Mouse (Mus musculus) MN1 (cell line): Measurements from ENCODE around the gene Fam83c.

Experiments used
- DNase-seq: peaks from one replicate; pipeline ENCODE4 v3.0.0-alpha.2; 2016; ENCODE audit warnings: low spot score

Fam83c gene

GRCm38 (mm10) chr2:155826630-155827424, 7.8 kb downstream of the Fam83c start, which contains the start of gene Eif6:
TSS of gene Eif6 (minus strand) at chr2:155826925.
- DNase-seq: peak; percentile 95

GRCm38 (mm10) chr2:155825904-155826629, 8.6 kb downstream of the Fam83c start:
- DNase-seq: peak; percentile 46

- no peak for DNase-seq
Observed at GRCm38 (mm10) chr2:155823722-155824121, 10.9 kb downstream of the Fam83c start.

GRCm38 (mm10) chr2:155820779-155821178, 13.9 kb downstream of the Fam83c start:
- DNase-seq: no peak

- DNase-seq: peak; percentile 73
Observed at GRCm38 (mm10) chr2:155819449-155820251, 15.0 kb downstream of the Fam83c start.

GRCm38 (mm10) chr2:155819392-155819448, 15.4 kb downstream of the Fam83c start, which contains the start of gene BC029722:
TSS of gene BC029722 (minus strand) at chr2:155819426.
- DNase-seq: no peak

- peak; percentile 96 for DNase-seq
Observed at GRCm38 (mm10) chr2:155818596-155819391, 15.9 kb downstream of the Fam83c start.

- DNase-seq: peak; percentile 28
Observed at GRCm38 (mm10) chr2:155817301-155818245, 17.1 kb downstream of the Fam83c start.

- DNase-seq: peak; percentile 44
Observed at GRCm38 (mm10) chr2:155816179-155816578, 18.5 kb downstream of the Fam83c start.

- DNase-seq: no peak
Observed at GRCm38 (mm10) chr2:155814829-155815228, 19.8 kb downstream of the Fam83c start.

GRCm38 (mm10) chr2:155812637-155813036, 22.0 kb downstream of the Fam83c start:
- no peak for DNase-seq

GRCm38 (mm10) chr2:155811821-155812396, 22.7 kb downstream of the Fam83c start:
- DNase-seq: peak; percentile 78

- DNase-seq: no peak
Observed at GRCm38 (mm10) chr2:155809620-155810019, 25.0 kb downstream of the Fam83c start.

GRCm38 (mm10) chr2:155807408-155807807, 27.2 kb downstream of the Fam83c start:
- no peak for DNase-seq

GRCm38 (mm10) chr2:155806548-155806947, 28.1 kb downstream of the Fam83c start:
- DNase-seq: peak; percentile 59

- no peak for DNase-seq
Observed at GRCm38 (mm10) chr2:155805925-155806255, 28.8 kb downstream of the Fam83c start.

- peak; percentile 93 for DNase-seq
Observed at GRCm38 (mm10) chr2:155805231-155805924, 29.3 kb downstream of the Fam83c start.

- DNase-seq: no peak
Observed at GRCm38 (mm10) chr2:155804053-155804452, 30.6 kb downstream of the Fam83c start.

- DNase-seq: no peak
Observed at GRCm38 (mm10) chr2:155802761-155803160, 31.9 kb downstream of the Fam83c start.

GRCm38 (mm10) chr2:155798613-155799012, 36.0 kb downstream of the Fam83c start:
- no peak for DNase-seq
